Mouse (Mus musculus) c-Kit-positive CD71-positive TER-119-positive erythroid progenitor cells, embryonic 14.5 days (primary cell): ENCODE results near the gene Mgat5.

Experiments used
- DNase-seq: peaks from one replicate; pipeline ENCODE4 v3.0.0-alpha.2; 2013; ENCODE audit warnings: low spot score

The Mgat5 gene

GRCm38 (mm10) chr1:127338833-127339487 is 134.1 kb downstream of the Mgat5 start:
- DNase-seq: no peak

GRCm38 (mm10) chr1:127340296-127340695 is 135.5 kb downstream of the Mgat5 start:
- no peak for DNase-seq

- no peak for DNase-seq
These were observed 140.1 kb downstream of the Mgat5 start for GRCm38 (mm10) chr1:127344913-127345312.

- no peak for DNase-seq
These were observed 141.9 kb downstream of the Mgat5 start for GRCm38 (mm10) chr1:127346596-127347139.

GRCm38 (mm10) chr1:127347878-127348620 is 143.2 kb downstream of the Mgat5 start:
- no peak for DNase-seq

GRCm38 (mm10) chr1:127348642-127349341 is 144.0 kb downstream of the Mgat5 start:
- DNase-seq: no peak

GRCm38 (mm10) chr1:127351380-127352057 is 146.7 kb downstream of the Mgat5 start:
- DNase-seq: no peak

- DNase-seq: no peak
These were observed 147.4 kb downstream of the Mgat5 start for GRCm38 (mm10) chr1:127352131-127352793.

- no peak for DNase-seq
These were observed 148.6 kb downstream of the Mgat5 start for GRCm38 (mm10) chr1:127353408-127353807.

GRCm38 (mm10) chr1:127354152-127354551 is 149.3 kb downstream of the Mgat5 start:
- no peak for DNase-seq

GRCm38 (mm10) chr1:127355034-127355433 is 150.2 kb downstream of the Mgat5 start:
- no peak for DNase-seq

GRCm38 (mm10) chr1:127363638-127364037 is 158.8 kb downstream of the Mgat5 start:
- DNase-seq: no peak

- no peak for DNase-seq
These were observed 160.9 kb downstream of the Mgat5 start for GRCm38 (mm10) chr1:127365706-127366105.

- DNase-seq: no peak
These were observed 161.3 kb downstream of the Mgat5 start for GRCm38 (mm10) chr1:127366111-127366510.

- no peak for DNase-seq
These were observed 163.7 kb downstream of the Mgat5 start for GRCm38 (mm10) chr1:127368513-127368912.

- no peak for DNase-seq
These were observed 164.7 kb downstream of the Mgat5 start for GRCm38 (mm10) chr1:127369538-127369937.

GRCm38 (mm10) chr1:127372096-127372495 is 167.3 kb downstream of the Mgat5 start:
- DNase-seq: no peak

GRCm38 (mm10) chr1:127373559-127373958 is 168.7 kb downstream of the Mgat5 start:
- no peak for DNase-seq

- no peak for DNase-seq
These were observed 169.3 kb downstream of the Mgat5 start for GRCm38 (mm10) chr1:127374157-127374556.

GRCm38 (mm10) chr1:127380140-127380539 is 175.3 kb downstream of the Mgat5 start:
- DNase-seq: no peak

GRCm38 (mm10) chr1:127380749-127381501 is 176.1 kb downstream of the Mgat5 start:
- no peak for DNase-seq
